Mouse (Mus musculus): ENCODE results near the gene Cask. TPM values are rescaled to one million over a fixed set of nuclear protein-coding genes. Genes with fewer than 3 reads are reported as not detected.
A peak's percentile ranks its signal among the peaks of the same experiment; 100 is the strongest.
"Not testable (repeated sequence)": the region's sequence is repeated elsewhere in the genome, so short reads cannot be mapped to it uniquely, and the experiment has no call there.

Cask gene
- total and polyA plus RNA-seq, 3 experiments: 9.4 to 13.3 TPM; not detected in 1

DNA sequence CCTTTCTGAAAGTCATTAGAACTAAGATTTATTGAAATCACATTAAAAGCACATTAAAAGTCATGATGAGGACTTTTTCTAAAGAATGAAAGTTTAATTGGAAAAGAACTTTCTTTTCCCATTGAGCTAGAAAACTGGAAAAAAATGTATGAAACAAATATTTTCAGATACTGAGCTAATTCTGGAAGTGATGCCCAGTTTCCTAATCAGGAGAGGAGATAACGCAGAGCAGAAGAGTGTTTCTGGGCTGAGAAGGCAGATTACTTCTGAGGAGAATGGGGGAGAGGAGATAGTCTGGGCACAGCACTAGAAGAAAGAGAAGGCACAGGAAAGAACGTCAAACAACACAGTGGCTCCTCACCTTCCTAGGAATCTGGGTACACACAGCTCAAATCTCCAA lies 110.1 kb downstream of the Cask start:
- no peaks in the 10 kb centered on the region for H3K9me3 ChIP-seq (replicated peaks; ENCODE audit: insufficient read depth, low read length)
- H3K4me3 ChIP-seq (ENCODE audit: control insufficient read depth in 1 of 2, insufficient read depth in 1 of 2, low read depth in 2 of 2, low read length in 2 of 2): no peak overlapping the region
- no peaks in the 10 kb centered on the region for H3K79me2 ChIP-seq (ENCODE audit: control insufficient read depth, insufficient read depth, low read length, poor library complexity)
- no peak overlapping the region for H3K27ac ChIP-seq (ENCODE audit: control insufficient read depth, low read depth, low read length)
- no peak overlapping the region for H3K9ac ChIP-seq (ENCODE audit: control insufficient read depth, low read depth, low read length, poor library complexity, severe bottlenecking)
- DNase-seq (ENCODE audit: low read depth, low spot score): peak; percentile 36
- peaks cover 9 to 12% of the 10 kb centered on the region in 2 experiments; a peak in 3 of 4 replicates for H3K4me1 ChIP-seq (ENCODE audit: control insufficient read depth in 1 of 2, insufficient read depth in 2 of 2, low read length in 2 of 2)
- peaks cover 0 to 18% of the 10 kb centered on the region in 2 experiments; a peak in 2 of 4 replicates for H3K36me3 ChIP-seq (ENCODE audit: control insufficient read depth in 1 of 2, insufficient read depth in 2 of 2, low read length in 2 of 2)
- H3K27me3 ChIP-seq (ENCODE audit: control insufficient read depth in 1 of 2, insufficient read depth in 2 of 2, low read length in 2 of 2): no peaks in the 10 kb centered on the region
- TF ChIP-seq SIN3A (IDR thresholded peaks at IDR 0.05; ENCODE audit: low read length) (no peak), MEF2A (IDR thresholded peaks at IDR 0.05; ENCODE audit: extremely low read depth, insufficient replicate concordance, low read depth, low read length, poor library complexity, severe bottlenecking) (peak; percentile 60; the same call in 1 of the 2 replicates), GATA1 (IDR thresholded peaks at IDR 0.05; ENCODE audit: low read depth, low read length) (peak; percentile 79), TCF12 (IDR thresholded peaks at IDR 0.05; ENCODE audit: low read depth, low read length) (0 out of 2 replicates have a peak, but pooled peaks have one; percentile 15), KAT2A (conservative IDR thresholded peaks at IDR 0.05; ENCODE audit: low read depth, low read length) (no peak), RCOR1 (IDR thresholded peaks at IDR 0.05; ENCODE audit: low read depth, low read length) (peak; percentile 60; the same call in 1 of the 2 replicates), USF1 (IDR thresholded peaks at IDR 0.05; ENCODE audit: low read depth, low read length) (no peak), EP300 (IDR thresholded peaks at IDR 0.05; ENCODE audit: low read depth in 1 of 2, low read length in 2 of 2) (peak; percentile 49 to 79; a peak in 3 of 4 replicates), HCFC1 (IDR thresholded peaks at IDR 0.05; ENCODE audit: low read depth, low read length) (no peak)

DNA sequence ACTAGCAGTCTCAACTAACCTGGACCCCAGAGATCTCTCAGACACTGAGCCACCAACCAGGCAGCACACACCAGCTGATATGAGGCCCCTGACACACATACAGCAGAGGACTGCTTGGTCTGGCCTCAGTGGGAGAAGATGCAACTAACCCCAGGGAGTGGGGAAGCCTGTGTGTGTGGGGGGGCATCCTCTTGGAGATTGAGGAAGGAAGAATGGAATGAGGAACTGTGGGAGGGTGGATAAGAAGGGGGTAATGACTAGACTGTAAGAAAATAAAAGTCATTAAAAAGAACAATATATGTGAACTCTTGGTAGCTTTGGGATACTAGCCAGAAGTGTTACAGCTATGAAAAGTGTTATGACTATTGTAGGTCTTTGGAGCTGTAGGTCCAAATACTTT lies 120.4 kb downstream of the Cask start:
- H3K4me3 ChIP-seq (ENCODE audit: control insufficient read depth in 1 of 2, insufficient read depth in 1 of 2, low read depth in 2 of 2, low read length in 2 of 2); H3K9me3 ChIP-seq (replicated peaks; ENCODE audit: insufficient read depth, low read length); H3K79me2 ChIP-seq (ENCODE audit: control insufficient read depth, insufficient read depth, low read length, poor library complexity); H3K9ac ChIP-seq (ENCODE audit: control insufficient read depth, low read depth, low read length, poor library complexity, severe bottlenecking); H3K27me3 ChIP-seq (ENCODE audit: control insufficient read depth in 1 of 2, insufficient read depth in 2 of 2, low read length in 2 of 2); H3K27ac ChIP-seq (ENCODE audit: control insufficient read depth, low read depth, low read length): not testable (repeated sequence)
- H3K4me1 ChIP-seq (ENCODE audit: control insufficient read depth in 1 of 2, insufficient read depth in 2 of 2, low read length in 2 of 2): peaks cover 9 to 12% of the 10 kb centered on the region in 2 experiments
- 0 out of 4 replicates have a peak, but pooled peaks of 1 of the 2 experiments have one; percentile 13 for TF ChIP-seq EP300 (IDR thresholded peaks at IDR 0.05; ENCODE audit: low read depth in 1 of 2, low read length in 2 of 2)
- peak; percentile 50 for DNase-seq (ENCODE audit: low read depth, low spot score)
- H3K36me3 ChIP-seq (ENCODE audit: control insufficient read depth in 1 of 2, insufficient read depth in 2 of 2, low read length in 2 of 2): peaks cover 0 to 20% of the 10 kb centered on the region in 2 experiments; a peak in 2 of 4 replicates

DNA sequence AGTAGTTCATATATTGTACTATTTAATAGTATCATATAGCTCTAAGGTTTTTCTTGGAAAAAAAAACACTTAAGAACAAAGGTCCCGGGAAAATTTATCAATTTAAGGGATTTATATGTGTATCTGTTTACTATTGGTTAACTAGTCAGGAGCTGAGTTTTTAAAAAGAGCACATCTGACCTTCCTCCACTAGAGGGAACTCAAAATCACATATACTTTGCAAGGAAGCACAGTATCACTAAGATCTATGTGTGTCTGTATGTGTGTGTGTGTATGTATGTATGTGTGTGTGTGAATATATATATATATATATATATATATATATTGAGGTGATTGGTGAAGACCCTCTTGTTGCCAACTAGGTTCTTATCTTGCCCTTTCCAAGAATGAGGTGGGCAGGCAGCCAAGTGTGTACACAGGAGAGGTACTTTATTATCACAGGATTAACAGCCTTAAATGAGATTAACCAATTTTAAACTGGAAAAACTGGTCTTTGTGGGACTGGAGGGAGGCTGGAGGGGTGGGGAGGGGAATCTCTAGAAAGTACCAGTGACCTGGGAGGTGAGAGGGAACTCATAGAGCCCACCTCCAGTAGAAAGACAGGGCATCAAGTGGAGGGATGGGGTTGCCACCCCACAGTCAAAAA lies 121.2 kb downstream of the Cask start:
- no peaks in the 10 kb centered on the region for H3K9me3 ChIP-seq (replicated peaks; ENCODE audit: insufficient read depth, low read length)
- no peak for TF ChIP-seq ZMIZ1 (IDR thresholded peaks at IDR 0.05; ENCODE audit: low read depth, low read length)
- TF ChIP-seq MXI1 (IDR thresholded peaks at IDR 0.05; ENCODE audit: low read depth, low read length): no peak
- peak; percentile 36 for TF ChIP-seq SMC3 (IDR thresholded peaks at IDR 0.05; ENCODE audit: low read depth, low read length)
- peak; percentile 63 for TF ChIP-seq GATA1 (IDR thresholded peaks at IDR 0.05; ENCODE audit: low read depth, low read length)
- peak; percentile 69 for TF ChIP-seq RCOR1 (IDR thresholded peaks at IDR 0.05; ENCODE audit: low read depth, low read length)
- peak; percentile 27 for TF ChIP-seq ZC3H11A (IDR thresholded peaks at IDR 0.05; ENCODE audit: low read depth, low read length)
- peak; percentile 54 to 70 for TF ChIP-seq EP300 (IDR thresholded peaks at IDR 0.05; ENCODE audit: low read depth in 1 of 2, low read length in 2 of 2)
- no peak for TF ChIP-seq POLR2AphosphoS2 (IDR thresholded peaks at IDR 0.05; ENCODE audit: low read length)
- peak; percentile 42 for TF ChIP-seq RAD21 (IDR thresholded peaks at IDR 0.05; ENCODE audit: low read depth, low read length)
- TF ChIP-seq TCF12 (IDR thresholded peaks at IDR 0.05; ENCODE audit: low read depth, low read length): peak; percentile 61
- TF ChIP-seq BHLHE40 (IDR thresholded peaks at IDR 0.05; ENCODE audit: borderline replicate concordance, low read depth, low read length): 0 out of 2 replicates have a peak, but pooled peaks have one; percentile 11
- 0 out of 2 replicates have a peak, but pooled peaks have one; percentile 22 for TF ChIP-seq ETS1 (IDR thresholded peaks at IDR 0.05; ENCODE audit: low read depth, low read length)
- 0 out of 2 replicates have a peak, but pooled peaks have one; percentile 5 for TF ChIP-seq TAL1 (IDR thresholded peaks at IDR 0.05; ENCODE audit: low read length)
- TF ChIP-seq CTCF (IDR thresholded peaks at IDR 0.05 in 2 of 3, conservative IDR thresholded peaks at IDR 0.05 in 1 of 3; ENCODE audit: control insufficient read depth in 1 of 3, insufficient read depth in 1 of 3, low read depth in 2 of 3, low read length in 3 of 3, poor library complexity in 1 of 3, severe bottlenecking in 1 of 3): peak in 1 of 3 experiments; percentile 46; a peak in 2 of 6 replicates
- no peaks in the 10 kb centered on the region for H3K27me3 ChIP-seq (ENCODE audit: control insufficient read depth in 1 of 2, insufficient read depth in 2 of 2, low read length in 2 of 2)
- H3K36me3 ChIP-seq (ENCODE audit: control insufficient read depth in 1 of 2, insufficient read depth in 2 of 2, low read length in 2 of 2): peaks cover 0 to 20% of the 10 kb centered on the region in 2 experiments; a peak in 2 of 4 replicates
- H3K9ac ChIP-seq (ENCODE audit: control insufficient read depth, low read depth, low read length, poor library complexity, severe bottlenecking): no peak overlapping the region
- H3K27ac ChIP-seq (ENCODE audit: control insufficient read depth, low read depth, low read length): no peak overlapping the region
- no peaks in the 10 kb centered on the region for H3K79me2 ChIP-seq (ENCODE audit: control insufficient read depth, insufficient read depth, low read length, poor library complexity)
- peaks cover 9 to 12% of the 10 kb centered on the region in 2 experiments for H3K4me1 ChIP-seq (ENCODE audit: control insufficient read depth in 1 of 2, insufficient read depth in 2 of 2, low read length in 2 of 2)
- H3K4me3 ChIP-seq (ENCODE audit: control insufficient read depth in 1 of 2, insufficient read depth in 1 of 2, low read depth in 2 of 2, low read length in 2 of 2): no peak overlapping the region
- peak; percentile 67 for DNase-seq (ENCODE audit: low read depth, low spot score)
